Mouse (Mus musculus) liver, embryonic 14.5 days (tissue): ENCODE data around the gene Cdk8. TPM values are rescaled to one million over a fixed set of nuclear protein-coding genes. Genes with fewer than 3 reads are reported as not detected.

ENCODE experiments used
- ATAC-seq: fragments of 200-750 bp; cut with Nextera tagmentation; 2 replicates; pipeline ENCODE4 v1.8.0; 2017; ENCODE audit warnings: moderate number of reproducible peaks, mild to moderate bottlenecking, moderate library complexity; ENCODE audit not compliant: insufficient read depth
- DNase-seq, 3 experiments: peaks; one replicate each; pipeline ENCODE4 v3.0.0-alpha.2; 2012 to 2013; ENCODE audit warnings: low read depth in 3 of 3, low spot score in 3 of 3
- H3K27ac ChIP-seq: fragments of 300-500 bp; sonication (generic); 2 replicates; pipeline ENCODE4 v1.5.1; 2014; ENCODE audit warnings: moderate library complexity, mild to moderate bottlenecking, control low read depth, inconsistent platforms
- H3K27me3 ChIP-seq: fragments of 300-500 bp; sonication (generic); 2 replicates; pipeline ENCODE4 v1.6.1; 2014; ENCODE audit warnings: mild to moderate bottlenecking, low read length, moderate library complexity; ENCODE audit not compliant: control insufficient read depth, insufficient read depth
- H3K36me3 ChIP-seq: fragments of 300-500 bp; sonication (generic); replicated peaks from 2 replicates; pipeline ENCODE4 v1.6.1; 2014; ENCODE audit warnings: low read depth; ENCODE audit not compliant: control insufficient read depth, insufficient read depth
- H3K4me1 ChIP-seq, 2 experiments: fragments of 200-500 bp in 1 of 2; fragments of 300-500 bp in 1 of 2; sonication (generic) in 1 of 2; replicated peaks; 2 replicates each; pipeline ENCODE4 v1.6.1; 2012 to 2014; ENCODE audit warnings: antibody characterized with exemption in 1 of 2, inconsistent platforms in 1 of 2, low read length in 1 of 2; ENCODE audit not compliant: control insufficient read depth in 2 of 2, insufficient read depth in 2 of 2
- H3K4me2 ChIP-seq: fragments of 300-500 bp; sonication (generic); 2 replicates; pipeline ENCODE4 v1.6.1; 2014; ENCODE audit warnings: low read depth, mild to moderate bottlenecking, control low read depth, moderate library complexity
- H3K4me3 ChIP-seq, 2 experiments: fragments of 200-500 bp in 1 of 2; fragments of 300-500 bp in 1 of 2; sonication (generic) in 1 of 2; 2 replicates each; pipeline ENCODE4 v1.5.1; 2012 to 2014; ENCODE audit warnings: low read depth in 2 of 2, low read length in 2 of 2, mild to moderate bottlenecking in 2 of 2, control low read depth in 1 of 2, inconsistent platforms in 1 of 2, moderate library complexity in 1 of 2; ENCODE audit not compliant: insufficient read depth in 1 of 2
- H3K9ac ChIP-seq: fragments of 300-500 bp; sonication (generic); replicated peaks from 2 replicates; pipeline ENCODE4 v1.6.1; 2014; ENCODE audit warnings: mild to moderate bottlenecking, control low read depth, moderate library complexity
- H3K9me3 ChIP-seq: fragments of 300-500 bp; sonication (generic); 2 replicates; pipeline ENCODE4 v1.6.1; 2016; ENCODE audit warnings: low read length, mixed read lengths; ENCODE audit not compliant: control insufficient read depth
- CTCF ChIP-seq: IDR thresholded peaks from 2 replicates; pipeline ENCODE4 v1.5.1; 2016; ENCODE audit warnings: antibody characterized with exemption, low read depth, control low read depth
- EP300 ChIP-seq: IDR thresholded peaks from 2 replicates; pipeline ENCODE4 v1.6.1; 2016; ENCODE audit warnings: antibody characterized with exemption, low read depth
- WGBS: fragments of 180-500 bp; shearing (Covaris S2); extraction: QIAGEN DNeasy Blood & Tissue Kit; methylation state at CpG from one replicate; pipeline ENCODE4 v1.1.7; 2014; ENCODE audit not compliant: insufficient replicate concordance; 5-methylcytosine and 5-hydroxymethylcytosine counted together
- polyA plus RNA-seq, 2 experiments: library from polyadenylated mRNA; depleted of rRNA in 1 of 2; stranded (reverse) in 1 of 2; unstranded in 1 of 2; fragments of >200 nt; fragmentation: Nextera tagmentation in 1 of 2; extraction: Ambion mirVana in 1 of 2; gene quantifications; 2 replicates each; pipeline versions ENCODE4 v1.2.1 to v1.2.3; 2012 to 2014

Gene Cdk8
- polyA plus RNA-seq, 2 experiments = 25.8 to 42.5 TPM

GRCm38 (mm10) chr5:146232056-146232675, 1.1 kb downstream of the Cdk8 start:
- H3K27ac ChIP-seq = peak overlapping the region; percentile 73
- H3K4me3 ChIP-seq = peak overlapping the region; percentile 85 to 98
- TF ChIP-seq EP300 = no peak
- TF ChIP-seq CTCF = no peak
- ATAC-seq (no peak), DNase-seq (no peak)
- WGBS = 30% methylated on average over 6 of the region's 6 CpGs
- peaks cover 7% of the 10 kb centered on the region for H3K36me3 ChIP-seq
- peak overlapping the region; percentile 93 for H3K4me2 ChIP-seq
- H3K4me1 ChIP-seq = peaks cover 28 to 31% of the 10 kb centered on the region in 2 experiments
- no peaks in the 10 kb centered on the region for H3K27me3 ChIP-seq
- peak overlapping the region; percentile 89 for H3K9ac ChIP-seq
- no peaks in the 10 kb centered on the region for H3K9me3 ChIP-seq

- no peak for ATAC-seq
- WGBS = 55% methylated on average over 11 of the region's 11 CpGs
- H3K4me1 ChIP-seq = peaks cover 31 to 33% of the 10 kb centered on the region in 2 experiments
- no peaks in the 10 kb centered on the region for H3K9me3 ChIP-seq
- peak overlapping the region; percentile 89 for H3K9ac ChIP-seq
- H3K27ac ChIP-seq = peak overlapping the region; percentile 65
- peak overlapping the region; percentile 93 for H3K4me2 ChIP-seq
- DNase-seq = no peak
- peak overlapping the region; percentile 85 to 98 for H3K4me3 ChIP-seq
- no peaks in the 10 kb centered on the region for H3K27me3 ChIP-seq
- TF ChIP-seq CTCF (no peak), EP300 (no peak)
- H3K36me3 ChIP-seq = peaks cover 9% of the 10 kb centered on the region
These were observed 1.8 kb downstream of the Cdk8 start for GRCm38 (mm10) chr5:146232816-146233215.

GRCm38 (mm10) chr5:146234336-146234735, 3.3 kb downstream of the Cdk8 start:
- Histone ChIP-seq H3K9ac (peak overlapping the region; percentile 61), H3K4me3 (peak overlapping the region; percentile 10 to 85), H3K4me2 (peak overlapping the region; percentile 93), H3K4me1 (peaks cover 31 to 40% of the 10 kb centered on the region in 2 experiments), H3K9me3 (no peaks in the 10 kb centered on the region), H3K27ac (peak overlapping the region; percentile 60), H3K27me3 (no peaks in the 10 kb centered on the region), H3K36me3 (peaks cover 12% of the 10 kb centered on the region)
- peak; percentile 11; the same call in 1 of the 2 replicates for ATAC-seq
- 14% methylated on average over 1 of the region's 1 CpGs for WGBS
- TF ChIP-seq CTCF (no peak), EP300 (peak; percentile 67)
- peak; percentile 52 to 55 (median 53) for DNase-seq

- no peak for TF ChIP-seq CTCF
- no peak overlapping the region for H3K4me3 ChIP-seq
These were observed 7.2 kb downstream of the Cdk8 start for GRCm38 (mm10) chr5:146238274-146238673.

GRCm38 (mm10) chr5:146240771-146241170, 9.7 kb downstream of the Cdk8 start:
- Histone ChIP-seq H3K4me2 (no peak overlapping the region), H3K4me1 (peaks cover 57 to 66% of the 10 kb centered on the region in 2 experiments), H3K9ac (no peak overlapping the region), H3K36me3 (peaks cover 10% of the 10 kb centered on the region), H3K27me3 (no peaks in the 10 kb centered on the region), H3K9me3 (no peaks in the 10 kb centered on the region), H3K4me3 (no peak overlapping the region), H3K27ac (no peak overlapping the region)
- TF ChIP-seq CTCF = no peak
- no peak for TF ChIP-seq EP300
- 81% methylated on average over 2 of the region's 2 CpGs for WGBS
- no peak for DNase-seq
- ATAC-seq = no peak

More at GRCm38 (mm10) chr5:146238274-146238673, 7.2 kb downstream of the Cdk8 start:
- DNase-seq = no peak
- no peak for ATAC-seq
- peaks cover 12% of the 10 kb centered on the region for H3K36me3 ChIP-seq
- H3K4me1 ChIP-seq = peaks cover 49 to 60% of the 10 kb centered on the region in 2 experiments
- no peak overlapping the region for H3K9ac ChIP-seq
- H3K9me3 ChIP-seq = no peaks in the 10 kb centered on the region
- no peaks in the 10 kb centered on the region for H3K27me3 ChIP-seq
- no peak overlapping the region for H3K4me2 ChIP-seq
- WGBS = 76% methylated on average over 10 of the region's 10 CpGs
- H3K27ac ChIP-seq = no peak overlapping the region
